Mouse (Mus musculus) myocyte (in vitro differentiated cells): ENCODE measurements around the gene Nt5c1a. TPM values are rescaled to one million over a fixed set of nuclear protein-coding genes. Genes with fewer than 3 reads are reported as not detected.

Experiments
- H3K27me3 ChIP-seq: one replicate; pipeline ENCODE4 v1.6.1; 2011; ENCODE audit not compliant: control insufficient read depth, insufficient read depth, insufficient read length
- H3K36me3 ChIP-seq: one replicate; pipeline ENCODE4 v1.6.1; 2011; ENCODE audit not compliant: control insufficient read depth, insufficient read depth
- H3K4me2 ChIP-seq: one replicate; pipeline ENCODE4 v1.6.1; 2011; ENCODE audit warnings: low read depth, control low read depth
- H3K4me3 ChIP-seq: one replicate; pipeline ENCODE4 v1.5.1; 2011; ENCODE audit warnings: mild to moderate bottlenecking, control low read depth, moderate library complexity
- H3K79me2 ChIP-seq: one replicate; pipeline ENCODE4 v1.6.1; 2011; ENCODE audit not compliant: control insufficient read depth, insufficient read depth
- H3ac ChIP-seq: one replicate; pipeline ENCODE4 v1.6.1; 2011; ENCODE audit not compliant: control insufficient read depth, insufficient read length
- CEBPB ChIP-seq: IDR thresholded peaks from 2 replicates; pipeline ENCODE4 v1.6.1; 2011; ENCODE audit warnings: mild to moderate bottlenecking, moderate library complexity; ENCODE audit not compliant: poor library complexity, insufficient read depth, severe bottlenecking
- E2F4 ChIP-seq: IDR thresholded peaks from one replicate; pipeline ENCODE4 v1.6.1; 2011; ENCODE audit warnings: mild to moderate bottlenecking, control low read depth, moderate library complexity; ENCODE audit not compliant: insufficient read depth
- MAX ChIP-seq: IDR thresholded peaks from one replicate; pipeline ENCODE4 v1.6.1; 2011; ENCODE audit warnings: low read depth, mild to moderate bottlenecking, control low read depth
- MYOD1 ChIP-seq, 3 experiments: IDR thresholded peaks; one replicate each; pipeline ENCODE4 v1.6.1; 2011; ENCODE audit warnings: control low read depth in 2 of 3, low read depth in 2 of 3, mild to moderate bottlenecking in 2 of 3, moderate library complexity in 1 of 3; ENCODE audit not compliant: insufficient read length in 2 of 3, control insufficient read depth in 1 of 3
- MYOG ChIP-seq, 3 experiments: IDR thresholded peaks; one replicate each; pipeline ENCODE4 v1.6.1; 2011; ENCODE audit warnings: control low read depth in 2 of 3, low read depth in 2 of 3, mild to moderate bottlenecking in 2 of 3; ENCODE audit not compliant: insufficient read length in 2 of 3, control insufficient read depth in 1 of 3, insufficient read depth in 1 of 3
- POLR2A ChIP-seq: IDR thresholded peaks from one replicate; pipeline ENCODE4 v1.6.1; 2011; ENCODE audit warnings: low read depth, mild to moderate bottlenecking, control low read depth, moderate library complexity; ENCODE audit not compliant: insufficient read length
- POLR2AphosphoS2 ChIP-seq: IDR thresholded peaks from one replicate; pipeline ENCODE4 v1.6.1; 2011; ENCODE audit warnings: low read depth, control low read depth; ENCODE audit not compliant: insufficient read length
- REST ChIP-seq: IDR thresholded peaks from one replicate; pipeline ENCODE4 v1.6.1; 2011; ENCODE audit warnings: mild to moderate bottlenecking, control low read depth, moderate library complexity; ENCODE audit not compliant: insufficient read depth, insufficient read length
- SRF ChIP-seq: IDR thresholded peaks from one replicate; pipeline ENCODE4 v1.6.1; 2011; ENCODE audit warnings: low read depth; ENCODE audit not compliant: control insufficient read depth, insufficient read length
- TCF12 ChIP-seq: IDR thresholded peaks from one replicate; pipeline ENCODE4 v1.6.1; 2011; ENCODE audit warnings: mild to moderate bottlenecking, control low read depth; ENCODE audit not compliant: poor library complexity, insufficient read depth, severe bottlenecking
- TCF3 ChIP-seq: IDR thresholded peaks from one replicate; pipeline ENCODE4 v1.6.1; 2011; ENCODE audit warnings: low read depth, control low read depth; ENCODE audit not compliant: insufficient read length
- USF1 ChIP-seq: IDR thresholded peaks from one replicate; pipeline ENCODE4 v1.6.1; 2011; ENCODE audit warnings: low read depth, mild to moderate bottlenecking, control low read depth, moderate library complexity
- polyA plus RNA-seq: library from polyadenylated mRNA; unstranded; fragments of >200 nt; fragmentation: generic; extraction: Trizol; gene quantifications from one replicate; pipeline ENCODE4 v1.2.1, GENCODE M21; 2012; ENCODE audit warnings: missing spikeins

Nt5c1a gene
- polyA plus RNA-seq, 1 experiment, result not detected

DNA sequence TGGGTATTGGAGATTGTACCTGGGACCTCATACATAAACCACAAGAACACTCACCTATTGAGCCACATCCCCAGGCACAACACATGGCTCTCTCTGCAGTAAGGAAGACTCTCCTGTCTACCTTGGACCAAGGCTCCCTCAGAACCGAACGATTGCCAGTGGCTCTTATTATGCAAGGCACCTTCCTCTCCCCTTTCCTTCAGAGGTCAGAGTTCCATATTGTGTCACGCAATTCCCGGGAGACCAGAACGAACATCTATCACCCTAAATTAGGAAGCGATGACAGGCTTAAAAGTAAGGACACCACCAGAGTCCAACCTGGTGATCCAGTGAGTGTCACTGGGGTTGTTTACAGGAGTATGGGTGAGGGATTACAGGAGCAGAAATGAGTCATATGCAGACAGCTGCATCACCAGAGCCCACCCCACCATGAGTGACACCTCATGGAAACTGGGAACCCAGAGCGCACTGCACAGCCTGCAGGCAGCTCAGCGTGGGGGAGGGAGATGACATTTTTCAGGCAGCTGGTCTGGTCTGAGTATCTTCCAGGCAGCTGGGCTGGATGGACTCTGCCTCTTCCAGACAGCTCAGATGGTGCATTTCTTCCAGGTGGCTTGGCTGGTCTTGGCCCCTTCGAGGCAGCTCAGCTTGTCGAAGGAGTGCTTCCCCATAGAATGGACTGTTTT lies 24.6 kb downstream of the Nt5c1a start:
- Histone ChIP-seq H3ac (no peak overlapping the region), H3K79me2 (no peaks in the 10 kb centered on the region), H3K27me3 (no peaks in the 10 kb centered on the region), H3K4me3 (no peak overlapping the region), H3K4me2 (peak overlapping the region; percentile 70), H3K36me3 (no peaks in the 10 kb centered on the region)
- TF ChIP-seq MYOG (IDR thresholded peaks at IDR 0.05; ENCODE audit: control insufficient read depth in 1 of 3, insufficient read depth in 1 of 3, insufficient read length in 2 of 3, low read depth in 2 of 3), result peak; percentile 90 to 100 (median 94)
- TF ChIP-seq TCF12, result peak; percentile 98
- TF ChIP-seq MYOD1 (IDR thresholded peaks at IDR 0.05; ENCODE audit: control insufficient read depth in 1 of 3, insufficient read length in 2 of 3, low read depth in 2 of 3), result peak in 2 of 3 experiments; percentile 98 to 99
- no peak for TF ChIP-seq MAX
- peak; percentile 96 for TF ChIP-seq TCF3
- no peak for TF ChIP-seq E2F4
- TF ChIP-seq POLR2A, result peak; percentile 44
- TF ChIP-seq USF1, result no peak
- peak; percentile 48 for TF ChIP-seq CEBPB
- TF ChIP-seq SRF, result peak; percentile 73

- no peak overlapping the region for H3K4me3 ChIP-seq
- H3ac ChIP-seq, result no peak overlapping the region
- no peaks in the 10 kb centered on the region for H3K36me3 ChIP-seq
- no peaks in the 10 kb centered on the region for H3K79me2 ChIP-seq
- peak overlapping the region; percentile 70 for H3K4me2 ChIP-seq
- TF ChIP-seq MYOG (IDR thresholded peaks at IDR 0.05; ENCODE audit: control insufficient read depth in 1 of 3, insufficient read depth in 1 of 3, insufficient read length in 2 of 3, low read depth in 2 of 3), result peak in 1 of 3 experiments; percentile 6
- peak; percentile 59 for TF ChIP-seq TCF12
- TF ChIP-seq POLR2AphosphoS2, result no peak
- TF ChIP-seq SRF, result no peak
- TF ChIP-seq MYOD1 (IDR thresholded peaks at IDR 0.05; ENCODE audit: control insufficient read depth in 1 of 3, insufficient read length in 2 of 3, low read depth in 2 of 3), result peak in 2 of 3 experiments; percentile 40
- no peak for TF ChIP-seq POLR2A
- TF ChIP-seq REST, result no peak
- TF ChIP-seq USF1, result no peak
- TF ChIP-seq MAX, result no peak
- TF ChIP-seq E2F4, result no peak
- no peaks in the 10 kb centered on the region for H3K27me3 ChIP-seq
Observed at GRCm38 (mm10) chr4:123227707-123228106, 26.4 kb downstream of the Nt5c1a start.

DNA sequence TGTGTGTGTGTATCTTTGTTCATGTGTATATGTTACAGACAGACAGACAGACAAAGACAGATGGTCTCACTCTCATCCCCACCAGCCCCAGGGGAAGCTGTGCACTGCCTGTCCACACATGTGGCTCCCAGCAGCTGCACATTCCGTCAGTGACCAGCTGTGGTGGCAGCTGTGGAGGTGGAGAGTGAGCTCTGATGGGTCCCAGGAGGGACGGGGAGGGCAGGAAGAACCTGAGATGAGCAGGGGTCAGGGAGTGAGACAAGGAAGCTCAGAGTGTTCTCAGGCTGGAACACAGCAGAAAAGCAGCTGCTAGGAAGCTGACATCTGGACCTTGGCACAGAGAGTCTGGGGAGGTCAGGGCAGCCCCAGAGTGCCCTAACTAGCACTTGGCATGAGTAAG lies 27.0 kb downstream of the Nt5c1a start:
- H3ac ChIP-seq, result no peak overlapping the region
- TF ChIP-seq POLR2AphosphoS2 (no peak), MAX (no peak), TCF3 (peak; percentile 100), POLR2A (no peak), CEBPB (no peak), E2F4 (no peak), MYOD1 (IDR thresholded peaks at IDR 0.05; ENCODE audit: control insufficient read depth in 1 of 3, insufficient read length in 2 of 3, low read depth in 2 of 3) (peak; percentile 75 to 100 (median 100)), MYOG (IDR thresholded peaks at IDR 0.05; ENCODE audit: control insufficient read depth in 1 of 3, insufficient read depth in 1 of 3, insufficient read length in 2 of 3, low read depth in 2 of 3) (peak; percentile 62 to 100 (median 99)), TCF12 (peak; percentile 100), REST (peak; percentile 43)
- H3K79me2 ChIP-seq, result no peaks in the 10 kb centered on the region
- H3K36me3 ChIP-seq, result no peaks in the 10 kb centered on the region
- no peaks in the 10 kb centered on the region for H3K27me3 ChIP-seq
- H3K4me3 ChIP-seq, result no peak overlapping the region
- no peak overlapping the region for H3K4me2 ChIP-seq

DNA sequence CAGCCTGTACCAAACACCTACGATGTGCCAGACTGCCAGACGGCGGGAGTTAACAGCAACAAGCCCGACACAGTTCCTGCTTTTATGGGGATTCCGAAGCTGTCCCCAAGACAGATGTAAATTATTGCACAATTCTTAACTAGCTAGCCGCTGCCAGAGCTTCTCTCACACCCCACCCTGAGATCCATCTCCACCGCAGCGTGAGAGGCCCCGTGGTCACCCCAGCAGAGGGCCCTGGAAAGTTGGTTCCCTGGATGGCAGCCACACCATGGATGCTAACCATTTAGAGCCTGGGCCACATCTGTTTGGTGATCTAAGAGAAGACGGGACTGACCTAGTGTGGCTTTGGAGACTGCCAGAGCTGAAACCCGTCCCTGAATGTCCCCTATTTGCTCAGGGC lies 27.9 kb downstream of the Nt5c1a start:
- H3K79me2 ChIP-seq, result no peaks in the 10 kb centered on the region
- no peaks in the 10 kb centered on the region for H3K27me3 ChIP-seq
- H3ac ChIP-seq, result no peak overlapping the region
- H3K4me3 ChIP-seq, result no peak overlapping the region
- H3K36me3 ChIP-seq, result no peaks in the 10 kb centered on the region
- H3K4me2 ChIP-seq, result peak overlapping the region; percentile 25
- no peak for TF ChIP-seq TCF3
- TF ChIP-seq POLR2AphosphoS2, result no peak
- TF ChIP-seq MYOG (IDR thresholded peaks at IDR 0.05; ENCODE audit: control insufficient read depth in 1 of 3, insufficient read depth in 1 of 3, insufficient read length in 2 of 3, low read depth in 2 of 3), result no peak
- peak; percentile 76 for TF ChIP-seq CEBPB
- no peak for TF ChIP-seq E2F4

GRCm38 (mm10) chr4:123232841-123233240 lies 31.5 kb downstream of the Nt5c1a start:
- H3K4me3 ChIP-seq, result peak overlapping the region; percentile 27
- H3K4me2 ChIP-seq, result peak overlapping the region; percentile 57
- no peak for TF ChIP-seq POLR2AphosphoS2
- no peak for TF ChIP-seq MAX
- TF ChIP-seq MYOD1 (IDR thresholded peaks at IDR 0.05; ENCODE audit: control insufficient read depth in 1 of 3, insufficient read length in 2 of 3, low read depth in 2 of 3), result peak in 1 of 3 experiments; percentile 1
- H3ac ChIP-seq, result no peak overlapping the region
- peaks cover 20% of the 10 kb centered on the region for H3K79me2 ChIP-seq
- no peaks in the 10 kb centered on the region for H3K36me3 ChIP-seq
- H3K27me3 ChIP-seq, result no peaks in the 10 kb centered on the region
